Mouse (Mus musculus) left cerebral cortex, postnatal 10 days (tissue): ENCODE measurements at regions not wholly inside any gene's neighbourhood (a gene's known extent, or its start where the extent isn't known, plus 50 kb on each side); places are given as distances from the start of the nearest gene placed in this dataset.
"Not testable (repeated sequence)": the region's sequence is repeated elsewhere in the genome, so short reads cannot be mapped to it uniquely, and the experiment has no call there.

ENCODE experiments used
- DNase-seq, 2 experiments: peaks; one replicate each; pipeline ENCODE4 v3.0.0; 2021 to 2022; ENCODE audit warnings: low spot score in 2 of 2, mixed read lengths in 1 of 2; ENCODE audit errors: extremely low spot score in 1 of 2
- intact Hi-C: fragments of 180-260 bp; cut with DNase I; formaldehyde crosslinking; loops from one replicate; pipeline ENCODE4 v1.15.1; 2025

- DNase-seq, result no peak
- intact Hi-C loops, result no loop called here
Observed at GRCm38 (mm10) chr12:32434506-32435002, 56.0 kb downstream of the Ccdc71l start.

- DNase-seq, result no peak
- intact Hi-C loops, result no loop called here
Observed at GRCm38 (mm10) chr12:32435126-32435525, 56.6 kb downstream of the Ccdc71l start.

- intact Hi-C loops, result no loop called here
- no peak for DNase-seq
Observed at GRCm38 (mm10) chr12:32438209-32438608, 59.7 kb downstream of the Ccdc71l start.

GRCm38 (mm10) chr12:32444770-32445169 is 66.3 kb downstream of the Ccdc71l start:
- no peak for DNase-seq
- intact Hi-C loops, result no loop called here

GRCm38 (mm10) chr12:32445874-32446273 is 67.4 kb downstream of the Ccdc71l start:
- no peak for DNase-seq

GRCm38 (mm10) chr12:32449373-32449772 is 70.9 kb downstream of the Ccdc71l start:
- DNase-seq, result no peak
- intact Hi-C loops, result no loop called here

More at GRCm38 (mm10) chr12:32445874-32446273, 67.4 kb downstream of the Ccdc71l start:
- intact Hi-C loops, result no loop called here

- no peak for DNase-seq
- intact Hi-C loops, result no loop called here
Observed at GRCm38 (mm10) chr12:32451226-32451625, 72.7 kb downstream of the Ccdc71l start.

GRCm38 (mm10) chr12:32454794-32455193 is 76.3 kb downstream of the Ccdc71l start:
- DNase-seq, result peak in 1 of 2 experiments; percentile 20
- intact Hi-C loops, result no loop called here

- intact Hi-C loops, DNase-seq: not testable (repeated sequence)
Observed at GRCm38 (mm10) chr12:32455231-32455630, 76.7 kb downstream of the Ccdc71l start.

- DNase-seq, result no peak
- intact Hi-C loops, result no loop called here
Observed at GRCm38 (mm10) chr12:32455913-32456312, 77.4 kb downstream of the Ccdc71l start.

- intact Hi-C loops, result no loop called here
- DNase-seq, result no peak
Observed at GRCm38 (mm10) chr12:32456796-32457195, 78.3 kb downstream of the Ccdc71l start.

GRCm38 (mm10) chr12:32458386-32458785 is 79.9 kb downstream of the Ccdc71l start:
- intact Hi-C loops, result no loop called here
- DNase-seq, result no peak

GRCm38 (mm10) chr12:32460330-32460998 is 82.0 kb downstream of the Ccdc71l start:
- no peak for DNase-seq
- intact Hi-C loops, result no loop called here

GRCm38 (mm10) chr12:32465371-32465770 is 86.9 kb downstream of the Ccdc71l start:
- intact Hi-C loops, result no loop called here
- DNase-seq, result peak in 1 of 2 experiments; percentile 35

GRCm38 (mm10) chr12:32469863-32470262 is 91.4 kb downstream of the Ccdc71l start:
- no peak for DNase-seq
- intact Hi-C loops, result no loop called here

- no peak for DNase-seq
- intact Hi-C loops, result no loop called here
Observed at GRCm38 (mm10) chr12:32479451-32479850, 100.9 kb downstream of the Ccdc71l start.

GRCm38 (mm10) chr12:32480268-32480667 is 101.8 kb downstream of the Ccdc71l start:
- intact Hi-C loops, result no loop called here
- DNase-seq, result no peak

- DNase-seq, result no peak
- intact Hi-C loops, result no loop called here
Observed at GRCm38 (mm10) chr12:32481051-32481450, 102.5 kb downstream of the Ccdc71l start.

- no peak for DNase-seq
- intact Hi-C loops, result no loop called here
Observed at GRCm38 (mm10) chr12:32482343-32482742, 103.8 kb downstream of the Ccdc71l start.

GRCm38 (mm10) chr12:32482777-32483176 is 104.3 kb downstream of the Ccdc71l start:
- intact Hi-C loops, result no loop called here
- no peak for DNase-seq

GRCm38 (mm10) chr12:32486246-32486645 is 107.7 kb downstream of the Ccdc71l start:
- DNase-seq, result no peak
- intact Hi-C loops, result no loop called here
